Mouse (Mus musculus): ENCODE data around the gene Dspp.
A peak's percentile ranks its signal among the peaks of the same experiment; 100 is the strongest.

Dspp gene

GRCm38 (mm10) chr5:104170412-104170811 is at the start of gene Dspp:
Dspp (plus strand) TSS chr5:104170712.
- no peak for DNase-seq (ENCODE audit: low spot score in 2 of 2)

GRCm38 (mm10) chr5:104124016-104124658 is 46.4 kb upstream of the Dspp start:
- no peak for DNase-seq (ENCODE audit: low spot score in 2 of 2)

- no peak for DNase-seq (ENCODE audit: low spot score in 2 of 2)
These were observed 43.8 kb upstream of the Dspp start for GRCm38 (mm10) chr5:104126561-104127320.

- no peak for DNase-seq (ENCODE audit: low spot score in 2 of 2)
These were observed 43.2 kb upstream of the Dspp start for GRCm38 (mm10) chr5:104127351-104127750.

GRCm38 (mm10) chr5:104128281-104129031 is 42.1 kb upstream of the Dspp start:
- no peak for DNase-seq (ENCODE audit: low spot score in 2 of 2)

GRCm38 (mm10) chr5:104130891-104131290 is 39.6 kb upstream of the Dspp start:
- DNase-seq (ENCODE audit: low spot score in 2 of 2), result no peak

GRCm38 (mm10) chr5:104131544-104131943 is 39.0 kb upstream of the Dspp start:
- DNase-seq (ENCODE audit: low spot score in 2 of 2), result no peak

GRCm38 (mm10) chr5:104133752-104134151 is 36.8 kb upstream of the Dspp start:
- no peak for DNase-seq (ENCODE audit: low spot score in 2 of 2)

GRCm38 (mm10) chr5:104137920-104138541 is 32.5 kb upstream of the Dspp start:
- DNase-seq (ENCODE audit: low spot score in 2 of 2), result no peak

- DNase-seq (ENCODE audit: low spot score in 2 of 2), result no peak
These were observed 29.4 kb upstream of the Dspp start for GRCm38 (mm10) chr5:104141067-104141466.

GRCm38 (mm10) chr5:104144057-104144456 is 26.5 kb upstream of the Dspp start:
- DNase-seq (ENCODE audit: low spot score in 2 of 2), result no peak

GRCm38 (mm10) chr5:104149349-104149748 is 21.2 kb upstream of the Dspp start:
- no peak for DNase-seq (ENCODE audit: low spot score in 2 of 2)

- DNase-seq (ENCODE audit: low spot score in 2 of 2), result no peak
These were observed 20.3 kb upstream of the Dspp start for GRCm38 (mm10) chr5:104150196-104150595.

GRCm38 (mm10) chr5:104157701-104158100 is 12.8 kb upstream of the Dspp start:
- DNase-seq (ENCODE audit: low spot score in 2 of 2), result no peak

GRCm38 (mm10) chr5:104158332-104159052 is 12.0 kb upstream of the Dspp start:
- peak; percentile 34 to 47 for DNase-seq (ENCODE audit: low spot score in 2 of 2)

- no peak for DNase-seq (ENCODE audit: low spot score in 2 of 2)
These were observed 9.9 kb upstream of the Dspp start for GRCm38 (mm10) chr5:104160581-104160980.

- DNase-seq (ENCODE audit: low spot score in 2 of 2), result no peak
These were observed 9.1 kb upstream of the Dspp start for GRCm38 (mm10) chr5:104161390-104161789.

- DNase-seq (ENCODE audit: low spot score in 2 of 2), result no peak
These were observed 7.0 kb upstream of the Dspp start for GRCm38 (mm10) chr5:104163536-104163935.

- peak; percentile 34 to 37 for DNase-seq (ENCODE audit: low spot score in 2 of 2)
These were observed 2.6 kb downstream of the Dspp start for GRCm38 (mm10) chr5:104173094-104173493.

GRCm38 (mm10) chr5:104183743-104184142 is 13.2 kb downstream of the Dspp start:
- DNase-seq (ENCODE audit: low spot score in 2 of 2), result no peak

- no peak for DNase-seq (ENCODE audit: low spot score in 2 of 2)
These were observed 16.8 kb downstream of the Dspp start for GRCm38 (mm10) chr5:104187281-104187680.

All from frontal cortex, postnatal 10 days (tissue).